Mouse (Mus musculus): Measurements from ENCODE around the gene Ubash3b.

Ubash3b gene

DNA sequence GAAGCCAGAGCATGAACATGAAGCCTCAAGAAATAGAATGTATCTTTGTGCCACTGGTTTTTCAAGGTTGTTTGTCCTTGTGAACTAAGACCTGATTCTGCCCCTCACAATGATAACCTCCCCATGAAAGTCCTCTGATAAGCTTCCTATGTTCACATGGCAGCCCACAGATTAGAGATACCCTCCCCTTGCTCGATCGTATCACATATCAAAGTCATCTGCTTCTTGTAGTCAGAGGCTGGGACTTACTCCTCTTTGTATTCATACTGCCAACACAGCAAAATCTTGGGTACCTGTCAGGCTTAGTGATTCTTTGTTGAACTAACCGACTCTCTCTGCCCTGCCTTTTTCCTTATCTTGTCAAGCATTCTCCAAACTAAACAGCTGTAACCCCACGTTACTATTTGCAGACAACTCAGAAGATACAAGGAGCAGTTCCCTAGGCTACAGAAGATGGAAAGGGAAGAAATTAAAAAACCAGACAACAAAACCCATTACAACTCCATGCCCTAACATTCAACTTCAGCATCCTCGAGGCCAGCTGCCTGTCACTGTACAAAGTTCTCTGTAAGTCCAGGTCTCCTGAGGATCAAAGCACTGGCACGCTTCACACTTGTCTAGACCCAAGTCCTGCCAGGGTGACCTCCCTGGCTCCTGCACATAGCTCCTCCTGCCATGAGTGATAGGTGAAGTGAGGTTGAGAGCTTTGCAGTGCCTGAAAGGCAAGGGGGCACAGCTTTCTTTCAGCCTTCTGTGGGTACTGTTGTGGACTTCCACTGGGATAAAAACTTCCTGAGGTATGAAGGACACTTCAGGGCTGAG lies 22.3 kb downstream of the Ubash3b start:
- DNase-seq (ENCODE audit: extremely low spot score, low read depth, low spot score), result no peak

GRCm38 (mm10) chr9:41136691-41137467 lies 24.6 kb downstream of the Ubash3b start:
- no peak for DNase-seq (ENCODE audit: extremely low spot score, low read depth, low spot score)

GRCm38 (mm10) chr9:41136273-41136672 lies 25.2 kb downstream of the Ubash3b start:
- DNase-seq (ENCODE audit: extremely low spot score, low read depth, low spot score), result no peak

DNA sequence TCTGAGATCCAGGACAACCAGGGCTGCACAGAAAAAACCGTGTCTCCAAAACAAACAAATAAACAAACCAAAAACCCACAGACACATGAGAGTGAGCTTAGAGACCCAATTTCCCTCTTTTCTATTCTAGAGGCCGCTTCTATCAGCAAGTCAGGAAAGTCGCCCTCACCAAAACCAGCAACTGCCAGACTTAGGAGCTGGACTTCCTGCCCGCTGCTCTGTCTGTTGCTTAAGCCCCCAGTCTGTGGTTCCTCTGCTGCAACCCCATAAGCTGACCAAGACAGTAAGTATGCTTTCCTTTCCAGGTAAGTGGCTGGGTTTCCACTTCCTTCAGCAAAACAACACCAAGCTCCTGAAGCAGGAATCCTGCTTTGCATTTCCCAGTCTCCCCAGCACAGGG lies 26.6 kb downstream of the Ubash3b start:
- DNase-seq (ENCODE audit: extremely low spot score, low read depth, low spot score), result no peak

DNA sequence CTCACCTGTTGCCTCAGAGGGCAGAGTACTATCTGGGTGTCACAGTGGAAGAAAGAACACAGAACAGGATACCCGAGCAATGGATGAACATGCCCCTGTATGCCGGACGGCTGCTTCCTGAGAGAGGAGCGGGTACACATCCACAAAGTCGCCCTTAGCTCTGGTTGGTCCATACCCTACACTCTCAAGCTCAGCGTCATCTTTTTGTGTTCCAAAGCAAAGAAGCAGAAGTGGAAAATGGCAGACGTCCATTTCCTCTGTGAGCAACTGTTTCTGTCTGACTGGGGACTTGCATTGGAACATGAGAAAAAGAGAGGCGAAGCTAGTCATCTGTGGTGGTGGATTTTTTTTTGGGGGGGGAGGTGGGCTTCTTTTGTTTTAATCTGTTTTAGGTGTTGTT lies 30.9 kb downstream of the Ubash3b start:
- DNase-seq (ENCODE audit: extremely low spot score, low read depth, low spot score), result no peak

DNA sequence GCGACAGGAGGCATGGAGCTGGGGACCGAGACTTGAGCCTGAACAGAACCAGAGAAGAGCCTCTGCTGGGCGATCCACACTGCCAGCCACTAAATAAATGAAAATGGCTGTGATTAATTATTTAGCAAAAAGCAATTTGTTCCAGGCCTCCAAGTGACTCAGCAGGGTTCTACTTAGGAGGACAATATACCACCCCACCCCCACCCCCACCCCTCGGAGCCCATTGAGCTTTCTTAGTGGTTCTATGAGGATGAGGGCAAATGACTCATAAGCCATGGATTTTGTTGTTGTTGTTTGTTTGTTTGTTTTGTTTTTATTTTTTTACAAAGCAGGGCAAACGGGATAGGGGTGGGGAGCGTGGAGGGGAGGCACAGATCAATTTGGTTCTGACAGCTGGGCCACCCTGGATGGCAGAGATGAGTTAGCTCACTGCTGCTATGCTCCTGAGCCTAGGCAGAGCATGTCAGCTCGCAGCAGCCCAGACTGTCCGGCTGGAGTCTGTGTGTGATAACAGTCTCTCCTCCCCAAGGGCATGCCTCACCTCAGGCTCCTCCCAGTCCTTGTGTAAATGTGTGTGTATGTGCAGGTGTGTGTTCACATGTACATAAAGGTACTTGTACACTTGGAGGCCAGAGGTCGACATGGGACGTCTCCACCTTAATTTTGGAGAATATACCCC lies 31.6 kb downstream of the Ubash3b start:
- DNase-seq (ENCODE audit: extremely low spot score, low read depth, low spot score), result no peak

DNA sequence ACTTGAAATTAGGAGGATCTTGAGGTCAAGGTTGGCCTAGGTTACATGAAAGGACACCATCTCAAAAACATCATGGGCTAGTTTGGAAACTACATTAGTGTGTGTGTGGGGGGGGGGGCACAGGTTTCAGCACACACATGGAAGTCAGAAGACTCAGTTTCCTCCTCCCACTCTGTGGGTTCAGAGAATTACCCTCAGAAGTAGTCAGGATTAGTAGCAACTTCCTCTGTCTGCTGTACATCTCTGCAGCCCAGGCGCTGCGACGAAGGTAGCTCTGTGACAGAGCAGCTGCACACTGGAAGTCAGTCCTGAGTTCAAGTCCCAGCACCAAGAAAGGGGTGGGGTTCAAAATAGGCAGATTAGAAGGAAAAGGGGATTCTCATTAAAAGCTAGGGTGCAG lies 32.2 kb downstream of the Ubash3b start:
- no peak for DNase-seq (ENCODE audit: extremely low spot score, low read depth, low spot score)

GRCm38 (mm10) chr9:41126723-41127122 lies 34.8 kb downstream of the Ubash3b start:
- no peak for DNase-seq (ENCODE audit: extremely low spot score, low read depth, low spot score)

DNA sequence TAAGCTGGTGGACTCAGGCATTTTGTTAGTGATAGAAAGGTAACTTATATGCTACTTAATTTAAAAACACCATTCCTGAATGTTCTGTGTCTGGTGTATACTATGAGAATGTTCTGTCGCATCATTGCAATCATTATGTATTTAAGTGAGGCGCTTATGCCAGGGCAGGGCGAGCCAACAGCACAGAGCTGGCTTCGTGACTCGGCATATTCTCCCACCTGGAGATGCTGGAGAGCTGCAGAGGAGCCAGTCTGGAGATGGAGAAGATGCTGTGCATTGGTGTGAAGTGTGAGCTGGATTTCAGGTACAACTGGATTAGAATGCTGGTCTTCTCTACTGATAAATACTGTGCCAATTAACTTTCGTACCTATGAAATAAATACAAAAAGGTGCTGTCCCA lies 37.2 kb downstream of the Ubash3b start:
- no peak for DNase-seq (ENCODE audit: extremely low spot score, low read depth, low spot score)

DNA sequence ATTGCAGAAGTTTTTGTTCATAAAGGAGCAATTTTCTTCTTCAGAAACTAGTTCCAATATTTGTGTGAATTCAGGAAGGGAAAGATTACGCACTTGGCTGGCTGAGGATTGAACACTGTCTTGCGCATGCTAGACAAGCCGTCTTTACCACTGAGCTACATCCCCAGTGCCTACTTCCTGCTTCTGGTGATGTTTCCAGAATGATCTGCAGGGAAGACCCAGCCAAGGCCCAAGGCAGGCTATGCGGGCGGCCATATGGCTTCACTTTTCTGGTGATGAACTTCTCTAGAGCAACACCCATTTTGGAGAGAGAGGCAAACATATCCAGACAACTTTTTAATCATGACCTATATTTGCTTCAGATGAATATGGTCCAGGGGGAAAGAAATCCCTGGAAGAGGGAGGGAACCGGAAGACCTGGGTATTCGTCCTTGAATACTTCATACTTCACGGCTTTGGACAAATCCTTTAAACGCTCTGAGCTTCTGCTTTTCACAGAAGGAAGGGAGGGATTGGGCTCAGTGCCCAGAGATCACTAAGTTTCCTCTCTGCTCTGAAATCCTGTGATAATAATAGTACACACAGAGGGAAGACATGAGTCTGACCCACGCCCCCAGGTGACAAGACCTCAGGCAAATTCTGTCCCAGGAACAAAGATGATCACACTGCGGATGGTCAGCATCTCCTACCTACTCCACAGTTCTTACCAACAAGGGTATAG lies 38.9 kb downstream of the Ubash3b start:
- no peak for DNase-seq (ENCODE audit: extremely low spot score, low read depth, low spot score)

DNA sequence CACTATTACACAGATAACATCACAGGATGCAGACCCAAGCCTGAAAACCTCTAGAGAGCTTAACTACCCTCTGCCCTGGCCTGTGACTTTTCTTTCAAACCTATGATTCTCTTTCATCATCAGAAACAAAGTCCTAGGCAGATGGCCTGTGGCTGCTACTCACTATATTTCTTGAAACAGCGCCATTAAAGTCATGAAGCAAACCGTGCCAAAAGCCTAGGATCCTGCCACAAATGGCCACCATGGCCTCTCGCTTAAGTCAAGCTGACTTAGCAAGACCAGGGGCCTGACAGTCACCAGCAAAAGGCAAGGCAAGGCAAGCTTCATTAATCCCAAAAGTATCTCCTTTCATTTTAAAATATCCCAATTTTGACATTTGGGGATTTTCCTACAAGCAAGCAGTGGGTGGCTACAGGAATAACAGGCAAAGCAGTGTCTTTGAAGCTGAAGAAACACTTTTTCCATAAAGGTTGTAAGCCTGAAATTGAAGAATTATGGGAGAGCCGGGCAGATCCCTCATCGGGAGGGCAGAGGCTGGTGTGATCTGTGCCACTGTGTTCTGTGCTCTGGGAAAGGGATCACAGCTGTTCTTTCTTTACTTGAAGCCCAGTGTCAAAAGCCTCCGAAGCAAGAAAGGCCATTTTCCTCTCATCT lies 39.7 kb downstream of the Ubash3b start:
- DNase-seq (ENCODE audit: extremely low spot score, low read depth, low spot score), result no peak

- DNase-seq (ENCODE audit: extremely low spot score, low read depth, low spot score), result no peak
Measured at GRCm38 (mm10) chr9:41119958-41120357, 41.5 kb downstream of the Ubash3b start.

DNA sequence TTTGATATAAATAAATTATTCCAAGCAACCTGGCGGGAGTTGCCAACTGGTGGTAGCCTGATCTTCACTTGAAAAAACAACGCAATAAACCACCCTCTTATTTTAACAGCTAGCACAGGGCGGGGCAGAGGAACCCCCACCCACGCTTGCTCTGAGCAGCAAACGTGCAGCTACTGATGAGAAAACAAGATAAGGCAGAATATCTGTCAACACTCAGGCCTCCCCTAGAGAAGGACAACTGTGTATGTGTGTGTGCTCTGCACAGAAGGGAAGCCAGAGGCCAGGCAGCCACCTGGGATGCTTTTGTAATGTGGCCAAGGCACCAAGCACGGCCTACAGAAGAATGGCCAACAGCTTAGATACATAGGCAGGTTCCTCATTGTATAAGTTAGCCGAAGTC lies 43.4 kb downstream of the Ubash3b start:
- no peak for DNase-seq (ENCODE audit: extremely low spot score, low read depth, low spot score)

- DNase-seq (ENCODE audit: extremely low spot score, low read depth, low spot score), result no peak
Measured at GRCm38 (mm10) chr9:41116126-41116525, 45.4 kb downstream of the Ubash3b start.

DNA sequence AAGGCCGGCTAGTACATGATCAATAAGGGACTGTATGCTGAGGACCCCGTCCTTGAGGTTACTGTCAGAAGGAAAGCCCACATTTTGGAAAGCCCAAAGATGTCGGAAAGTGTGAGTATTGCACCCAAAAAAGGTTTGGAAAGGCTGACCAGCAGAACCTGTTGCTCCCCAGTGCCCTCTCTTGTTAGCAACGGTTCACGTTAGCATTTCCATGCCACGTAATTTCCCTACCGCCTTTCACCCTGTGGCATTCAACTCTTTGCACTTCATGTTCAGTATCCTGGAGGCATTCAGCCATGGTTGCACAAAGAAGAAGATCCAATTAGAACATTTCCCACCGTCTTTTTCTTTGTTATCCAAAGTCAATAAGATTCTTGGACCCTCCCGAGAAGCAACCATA lies 47.1 kb downstream of the Ubash3b start:
- DNase-seq (ENCODE audit: extremely low spot score, low read depth, low spot score), result no peak

DNA sequence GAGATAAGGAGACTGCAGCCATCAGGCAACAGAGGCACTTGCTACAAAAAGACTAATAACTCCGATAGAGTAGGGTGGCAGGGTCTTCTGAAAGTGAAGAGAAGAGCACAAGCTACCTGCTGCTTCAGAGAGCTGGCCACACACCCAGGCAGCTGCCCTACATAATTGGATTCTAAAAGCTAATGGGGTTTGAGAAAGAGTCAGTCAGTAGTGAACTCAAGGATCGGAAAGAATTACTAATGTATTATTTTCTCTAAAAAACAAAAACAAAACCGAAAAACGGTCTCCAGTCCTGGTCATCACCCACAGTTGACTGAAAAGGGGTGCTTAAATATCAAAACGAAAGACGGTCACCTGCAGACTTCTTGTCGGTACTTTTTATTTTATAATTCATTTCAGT lies 51.7 kb downstream of the Ubash3b start:
- no peak for DNase-seq (ENCODE audit: extremely low spot score, low read depth, low spot score)

GRCm38 (mm10) chr9:41108324-41109180 lies 52.9 kb downstream of the Ubash3b start:
- no peak for DNase-seq (ENCODE audit: extremely low spot score, low read depth, low spot score)

GRCm38 (mm10) chr9:41105201-41105643 lies 56.3 kb downstream of the Ubash3b start:
- no peak for DNase-seq (ENCODE audit: extremely low spot score, low read depth, low spot score)

GRCm38 (mm10) chr9:41103722-41104121 lies 57.8 kb downstream of the Ubash3b start:
- DNase-seq (ENCODE audit: extremely low spot score, low read depth, low spot score), result no peak

GRCm38 (mm10) chr9:41102613-41103012 lies 58.9 kb downstream of the Ubash3b start:
- no peak for DNase-seq (ENCODE audit: extremely low spot score, low read depth, low spot score)

Data from hindlimb bud, embryonic 11.5 days (tissue).